Mouse (Mus musculus) CD8-positive naive resting alpha-beta T cell, adult 2 months (primary cell): Measurements from ENCODE around the gene Aff3.

ENCODE experiments used
- DNase-seq, 2 experiments: peaks; one replicate each; pipeline ENCODE4 v3.0.0; 2022; ENCODE audit warnings: low read depth in 2 of 2, low spot score in 2 of 2

The Aff3 gene

GRCm38 (mm10) chr1:38240438-38241220, 424.1 kb downstream of the Aff3 start:
- no peak for DNase-seq

GRCm38 (mm10) chr1:38239516-38239915, 425.2 kb downstream of the Aff3 start:
- DNase-seq, result no peak

DNA sequence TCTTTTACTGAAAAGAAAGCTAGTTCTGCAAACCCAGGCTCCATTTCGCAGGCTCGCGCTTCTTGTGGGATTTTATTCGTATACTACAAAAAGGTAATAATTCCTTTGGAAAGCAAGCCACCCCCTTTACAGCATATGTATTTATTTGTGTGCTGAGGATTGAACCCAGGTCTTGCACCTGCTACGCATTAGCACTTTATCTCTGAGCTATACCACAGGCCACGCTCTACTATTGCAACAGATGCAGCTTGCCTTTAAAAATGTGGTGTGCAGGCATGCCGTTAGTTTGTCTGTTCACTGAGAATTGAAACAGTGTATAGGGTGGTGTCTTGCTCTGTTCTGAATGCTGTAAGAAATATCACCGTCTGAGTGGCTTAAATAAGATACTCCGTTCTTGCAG, 426.9 kb downstream of the Aff3 start:
- no peak for DNase-seq

GRCm38 (mm10) chr1:38237027-38237787, 427.5 kb downstream of the Aff3 start:
- DNase-seq, result no peak

DNA sequence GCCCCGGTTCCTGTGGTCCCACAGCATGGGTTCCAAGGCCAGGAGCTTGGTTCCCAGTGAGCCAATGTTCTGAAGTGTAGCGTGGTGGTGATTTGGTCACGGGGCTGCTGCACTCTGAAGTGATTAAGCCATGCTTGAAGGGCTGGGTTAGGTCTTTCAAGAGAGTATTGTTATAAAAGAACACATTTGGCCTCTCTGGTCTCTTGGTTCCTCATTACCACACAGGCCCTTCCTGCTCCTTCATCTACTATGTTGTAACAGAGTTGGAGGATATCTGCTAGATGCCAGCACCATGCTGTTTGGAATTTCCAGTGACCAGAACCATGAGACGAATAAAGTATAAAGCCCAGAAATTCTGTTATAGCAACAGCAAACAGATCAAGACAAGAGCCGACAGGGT, 431.6 kb downstream of the Aff3 start:
- no peak for DNase-seq

DNA sequence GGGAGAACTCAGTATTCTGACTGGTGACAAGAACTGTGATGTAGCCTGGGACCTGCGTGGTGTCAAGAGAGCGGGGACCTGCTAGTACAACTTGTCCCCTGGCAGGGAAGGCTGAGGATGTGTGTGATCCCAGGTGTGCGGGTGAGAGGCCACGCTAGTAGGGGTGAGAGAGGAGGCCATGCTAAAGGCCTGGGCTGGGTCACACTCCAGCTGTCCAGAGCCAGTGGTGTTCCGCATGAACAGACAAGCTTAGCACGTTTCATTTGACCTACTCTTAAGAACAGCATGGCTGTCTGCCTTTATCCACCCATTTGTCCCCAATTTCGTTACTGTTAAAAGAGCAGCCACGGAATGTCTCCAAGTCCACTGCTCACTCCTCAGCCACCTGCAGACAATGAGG, 434.7 kb downstream of the Aff3 start:
- DNase-seq, result no peak

GRCm38 (mm10) chr1:38228806-38229205, 435.9 kb downstream of the Aff3 start:
- no peak for DNase-seq

DNA sequence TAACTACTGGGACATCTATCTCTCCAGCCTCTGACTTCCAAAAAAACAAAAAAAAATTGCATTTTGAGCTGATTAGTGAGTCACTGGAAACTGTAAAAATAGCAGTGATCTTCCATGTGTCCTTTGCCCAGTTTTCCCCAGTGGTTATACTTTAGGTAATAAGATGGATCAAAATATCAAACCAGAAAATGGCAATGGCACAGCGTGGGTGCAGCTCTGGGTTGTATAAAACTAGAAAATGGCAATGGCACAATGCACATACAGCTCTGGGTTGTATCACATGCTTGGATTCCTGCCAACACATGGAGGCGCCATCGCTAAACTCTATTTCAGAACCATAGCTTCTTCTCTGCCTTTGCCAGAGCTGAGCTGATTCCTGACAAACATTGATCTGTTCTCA, 439.6 kb downstream of the Aff3 start:
- DNase-seq, result no peak

DNA sequence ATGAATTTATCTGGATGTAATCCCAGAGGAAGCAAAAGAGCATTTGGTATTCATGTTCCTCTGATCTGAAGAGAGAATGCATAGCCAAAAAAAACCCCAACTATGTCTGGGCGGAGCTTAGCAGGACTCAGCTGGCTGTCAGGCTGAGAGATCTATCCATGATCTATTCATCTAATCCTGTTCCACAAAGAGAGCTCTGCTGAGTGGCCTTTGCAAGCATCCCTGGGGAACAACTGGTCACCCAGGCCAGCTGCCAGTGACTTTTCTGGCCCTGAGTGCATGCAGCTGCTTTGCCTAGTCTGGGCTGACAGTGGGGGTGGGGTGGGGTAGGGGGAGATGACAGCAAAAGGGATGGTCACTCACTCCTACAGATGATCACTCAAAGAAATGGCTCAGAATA, 442.6 kb downstream of the Aff3 start:
- no peak for DNase-seq

DNA sequence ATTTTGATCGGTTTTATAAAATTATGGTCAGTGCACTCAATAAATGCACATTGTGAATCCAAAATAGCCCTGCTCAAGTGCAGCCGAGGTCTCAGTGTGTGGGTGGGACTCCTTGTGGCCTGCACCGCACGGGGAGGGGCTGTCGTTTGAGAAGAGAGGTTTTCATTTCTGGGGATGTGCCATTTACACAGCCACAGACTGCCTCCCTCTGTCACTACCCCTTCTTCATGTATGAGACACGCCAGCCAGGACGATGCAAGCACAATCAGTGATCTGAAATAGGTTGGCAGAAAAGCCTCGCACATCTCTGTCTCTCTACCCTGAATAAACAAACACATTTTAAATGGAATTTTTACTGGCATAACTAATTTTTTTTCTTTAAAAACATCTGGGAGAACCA, 443.3 kb downstream of the Aff3 start:
- DNase-seq, result no peak

GRCm38 (mm10) chr1:38217912-38218795, 446.6 kb downstream of the Aff3 start:
- DNase-seq, result no peak

GRCm38 (mm10) chr1:38217098-38217497, 447.7 kb downstream of the Aff3 start:
- DNase-seq, result no peak

DNA sequence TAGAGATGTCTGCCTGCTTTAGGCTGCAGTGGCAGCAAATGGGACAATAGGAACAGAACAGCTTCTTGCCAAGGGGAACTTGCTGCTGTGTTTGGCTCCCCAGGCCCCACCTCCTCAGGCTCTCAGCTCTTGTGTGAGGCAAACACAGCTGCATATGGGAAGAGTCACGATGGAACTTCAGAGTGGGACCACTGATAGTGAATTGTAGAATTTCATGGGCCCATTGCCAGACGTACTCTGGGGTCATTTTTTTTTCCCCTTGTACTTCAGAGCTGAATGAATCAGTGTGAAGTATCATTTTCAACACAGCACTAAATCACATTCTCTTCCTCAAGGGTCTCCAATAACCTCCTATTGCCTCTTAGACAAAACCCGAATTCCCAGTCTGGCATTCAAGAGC, 451.4 kb downstream of the Aff3 start:
- no peak for DNase-seq

GRCm38 (mm10) chr1:38212386-38212785, 452.4 kb downstream of the Aff3 start:
- no peak for DNase-seq

DNA sequence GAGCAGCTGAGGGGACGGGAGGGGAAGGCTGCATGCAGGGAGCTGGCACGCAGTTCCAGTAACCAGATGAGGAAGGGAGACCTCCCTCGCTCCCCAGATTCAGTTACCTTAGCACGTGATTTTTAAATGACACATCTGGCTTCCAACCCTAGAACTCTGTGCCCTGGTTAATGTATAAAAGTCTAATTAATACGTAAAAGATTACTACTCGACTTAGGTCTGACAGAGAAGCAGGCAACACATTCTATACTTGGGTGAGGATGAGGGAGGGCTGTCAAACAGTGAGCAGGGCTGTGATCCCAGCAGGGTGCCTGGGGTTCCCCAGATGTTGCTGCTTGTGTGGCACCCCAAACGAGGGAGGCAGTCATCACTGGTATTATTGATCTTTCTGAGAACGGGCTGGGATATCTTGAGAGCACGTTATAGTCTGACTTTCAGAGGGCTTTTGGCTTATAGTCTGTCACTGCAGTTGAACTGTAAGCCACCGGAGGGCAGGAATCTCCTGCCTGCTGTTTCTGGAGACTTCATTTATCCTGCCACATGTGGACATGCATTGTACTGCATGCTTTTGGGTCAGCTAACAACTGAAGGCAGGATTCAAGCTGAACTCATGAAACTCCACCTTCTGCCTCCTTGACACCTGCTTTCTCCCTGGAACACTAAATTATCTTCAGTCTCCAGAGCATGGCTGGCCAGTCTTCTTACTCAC, 462.1 kb downstream of the Aff3 start:
- no peak for DNase-seq

- no peak for DNase-seq
Observed at GRCm38 (mm10) chr1:38201796-38202195, 463.0 kb downstream of the Aff3 start.

DNA sequence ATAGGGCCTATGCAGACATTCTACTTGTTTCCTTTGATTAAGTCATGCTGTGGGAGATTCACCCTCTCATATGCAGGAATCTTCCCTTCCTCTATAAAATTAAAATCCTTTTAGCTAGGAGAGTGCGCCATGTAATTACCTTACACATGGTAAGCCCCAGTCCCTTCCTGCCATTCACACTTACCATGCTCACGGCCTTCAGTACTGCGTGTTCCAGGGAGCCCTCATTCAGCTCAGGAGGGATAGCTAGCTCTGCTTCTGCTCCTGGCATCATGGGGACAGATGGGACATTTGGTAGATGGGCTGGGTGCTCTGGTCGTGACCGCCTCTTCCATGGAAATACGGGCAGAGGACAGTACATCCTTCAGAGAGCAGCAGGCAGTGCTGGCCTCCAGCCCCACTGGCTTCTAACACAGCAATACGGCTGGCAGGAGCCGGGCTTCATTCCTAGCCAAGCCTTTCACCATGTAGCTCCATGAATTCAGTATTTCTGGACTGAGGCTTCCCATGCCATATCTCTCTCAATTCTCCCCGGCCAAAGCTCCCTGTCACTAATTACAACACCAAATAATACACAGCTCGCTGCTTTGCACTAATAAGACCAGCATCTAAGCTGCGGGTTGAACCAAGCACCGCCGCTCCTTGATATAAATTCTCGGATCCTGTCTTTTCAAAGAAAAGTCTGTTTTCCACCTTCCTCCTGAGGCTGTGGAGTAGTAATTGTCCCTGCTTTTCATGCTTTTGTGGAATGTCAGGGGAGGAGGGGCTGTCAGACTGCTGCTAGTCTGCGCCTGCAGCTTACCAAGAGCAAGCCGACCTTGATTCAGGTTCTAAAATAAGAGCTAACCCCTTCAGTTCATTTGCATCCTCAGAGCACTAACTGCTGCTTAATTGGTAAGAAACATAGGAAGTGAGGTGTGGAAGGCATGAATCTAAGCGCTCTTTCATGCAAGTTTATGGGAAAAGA, 464.8 kb downstream of the Aff3 start:
- DNase-seq, result no peak

GRCm38 (mm10) chr1:38198393-38199029, 466.2 kb downstream of the Aff3 start:
- DNase-seq, result no peak

GRCm38 (mm10) chr1:38197145-38197682, 467.5 kb downstream of the Aff3 start:
- no peak for DNase-seq
